Mouse (Mus musculus) gastrocnemius, adult 8-10 months (tissue): ENCODE data around the gene Chac2. TPM values are rescaled to one million over a fixed set of nuclear protein-coding genes. Genes with fewer than 3 reads are reported as not detected.
"Not testable (repeated sequence)": the region's sequence is repeated elsewhere in the genome, so short reads cannot be mapped to it uniquely, and the experiment has no call there.

Experiments
- DNase-seq, 2 experiments: peaks; one replicate each; pipeline ENCODE4 v3.0.0; 2022; ENCODE audit warnings: low spot score in 2 of 2
- total RNA-seq, 4 experiments: library from RNA; stranded (reverse); gene quantifications; 2 replicates each; pipeline ENCODE4 v1.2.4; 2022

Gene Chac2
- 10 to 100 TPM; 19.1 to 23.2 (median 21.2) TPM for total RNA-seq

GRCm38 (mm10) chr11:30985877-30986624 lies at the start of gene Chac2:
TSS of gene Chac2 (minus strand) at chr11:30986350.
- peak; percentile 77 to 87 for DNase-seq

GRCm38 (mm10) chr11:31034958-31035357 lies 48.8 kb upstream of the Chac2 start:
- DNase-seq: no peak

DNA sequence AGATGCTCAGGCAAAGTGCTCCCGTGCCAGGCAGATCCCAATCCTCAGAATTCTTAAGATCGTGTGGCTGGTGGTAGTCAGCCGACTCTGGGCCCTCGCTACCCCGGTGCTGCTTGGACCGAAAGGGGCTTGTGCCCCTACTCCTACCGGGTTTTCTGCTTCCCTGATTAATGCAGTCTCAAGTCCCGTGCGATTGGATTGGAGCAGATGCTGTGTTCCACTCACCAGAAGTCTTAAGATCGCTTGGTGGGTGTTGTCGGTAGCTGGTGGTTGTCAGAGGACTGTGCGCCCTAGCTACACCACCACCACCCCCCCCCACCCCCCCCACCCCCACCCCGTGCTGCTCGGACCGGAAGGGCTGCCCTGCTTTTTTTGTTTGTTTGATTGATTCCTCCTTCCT lies 31.3 kb upstream of the Chac2 start:
- DNase-seq: not testable (repeated sequence)

GRCm38 (mm10) chr11:31009668-31010067 lies 23.5 kb upstream of the Chac2 start:
- not testable (repeated sequence) for DNase-seq

GRCm38 (mm10) chr11:31001169-31001908 lies 15.2 kb upstream of the Chac2 start:
- no peak for DNase-seq

- no peak for DNase-seq
These were observed 13.9 kb upstream of the Chac2 start for GRCm38 (mm10) chr11:31000028-31000427.

- DNase-seq: no peak
These were observed 12.6 kb upstream of the Chac2 start for GRCm38 (mm10) chr11:30998704-30999103.

DNA sequence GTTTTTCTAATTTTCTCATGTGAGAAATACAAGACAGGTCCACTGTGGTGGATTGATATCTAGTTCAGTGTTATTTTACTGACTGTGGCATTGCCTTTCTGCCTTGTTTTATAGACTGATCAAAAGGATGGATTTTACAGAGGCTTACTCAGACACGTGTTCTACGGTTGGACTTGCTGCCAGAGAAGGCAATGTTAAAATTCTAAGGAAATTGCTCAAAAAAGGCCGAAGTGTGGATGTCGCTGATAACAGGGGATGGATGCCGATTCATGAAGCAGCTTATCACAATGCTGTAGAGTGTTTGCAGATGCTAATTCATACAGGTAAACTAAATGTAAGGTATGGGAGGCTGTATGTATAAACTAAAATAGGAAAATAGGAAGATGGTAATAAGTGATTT lies 12.0 kb upstream of the Chac2 start:
- no peak for DNase-seq

DNA sequence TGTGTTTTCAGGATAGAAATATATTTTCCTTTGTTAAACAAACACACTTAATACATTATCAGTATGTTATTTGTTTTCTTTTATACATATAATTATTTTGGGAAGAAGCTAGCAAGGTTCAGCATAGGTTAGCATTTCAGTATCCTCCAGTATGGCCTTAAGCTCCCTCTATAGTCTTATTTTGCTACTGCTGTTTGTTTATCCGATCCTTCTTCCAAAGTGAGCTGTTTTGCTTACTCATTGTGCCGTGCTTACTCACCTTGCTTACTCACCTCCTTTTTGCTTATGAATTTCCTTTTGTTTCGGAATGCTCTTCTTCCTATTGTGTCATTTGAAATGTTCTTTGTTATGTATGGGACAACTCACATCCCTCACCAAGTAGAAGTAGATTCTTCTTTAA lies 10.5 kb upstream of the Chac2 start:
- DNase-seq: no peak

GRCm38 (mm10) chr11:30986625-30987017 lies 471 bp upstream of the Chac2 start:
- DNase-seq: no peak

- no peak for DNase-seq
These were observed 913 bp downstream of the Chac2 start for GRCm38 (mm10) chr11:30985237-30985636.

- DNase-seq: peak; percentile 60 to 79
These were observed 31.8 kb downstream of the Chac2 start, which contains the start of gene Erlec1 for GRCm38 (mm10) chr11:30954279-30954725. TSS of gene Erlec1 (minus strand) at chr11:30954335.

DNA sequence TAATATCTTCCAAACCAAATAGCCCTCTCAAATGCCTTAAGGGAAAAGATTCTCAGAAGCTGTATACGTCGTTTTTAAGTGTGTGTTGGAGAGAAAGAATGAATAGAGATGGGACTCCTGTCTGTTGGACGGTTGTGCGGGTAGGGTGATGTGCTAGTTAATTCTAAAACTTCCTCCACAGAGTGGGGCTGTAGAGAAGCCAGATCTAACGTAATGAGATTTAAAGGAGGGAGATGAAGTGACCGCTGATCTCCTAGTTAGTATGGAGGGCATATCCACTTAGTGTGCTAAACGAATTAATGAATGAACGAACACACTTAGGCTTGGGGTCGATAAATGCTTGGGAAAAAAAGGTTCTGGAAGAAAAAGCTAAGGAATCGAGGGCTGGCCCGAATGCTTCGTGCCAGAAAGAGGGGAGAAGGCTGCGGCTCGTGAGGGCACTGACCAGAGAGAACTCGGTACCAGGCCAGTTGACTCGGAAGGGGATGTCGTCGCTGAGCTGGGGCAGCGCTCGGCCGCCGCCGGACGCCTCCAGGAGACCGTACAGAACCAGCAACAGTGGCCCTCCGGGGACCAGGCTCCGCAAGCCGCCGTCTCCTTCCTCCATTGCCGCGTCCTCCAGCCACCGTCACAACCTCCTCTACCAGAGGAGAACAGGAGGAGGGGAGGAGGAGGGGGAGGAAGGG lies 32.5 kb downstream of the Chac2 start:
- peak; percentile 9 to 18 for DNase-seq

DNA sequence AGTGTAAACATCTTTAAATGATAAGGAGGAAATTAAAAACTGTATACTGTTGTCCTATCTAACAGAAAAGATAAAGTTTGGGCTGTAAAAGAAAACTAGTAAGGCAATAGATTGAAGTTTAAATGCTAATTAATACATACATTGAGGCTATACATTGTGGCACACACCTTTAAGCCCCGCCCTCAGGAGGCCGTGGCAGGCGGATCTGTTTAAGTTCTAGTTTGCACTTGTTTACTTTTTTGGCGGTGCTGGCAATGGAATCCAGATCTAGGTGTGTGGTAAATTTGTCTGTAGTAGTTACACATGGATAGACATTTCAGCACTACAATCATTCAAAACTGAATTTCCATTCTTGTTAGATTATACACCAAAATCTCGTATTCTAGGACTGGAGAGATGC lies 33.3 kb downstream of the Chac2 start:
- no peak for DNase-seq

DNA sequence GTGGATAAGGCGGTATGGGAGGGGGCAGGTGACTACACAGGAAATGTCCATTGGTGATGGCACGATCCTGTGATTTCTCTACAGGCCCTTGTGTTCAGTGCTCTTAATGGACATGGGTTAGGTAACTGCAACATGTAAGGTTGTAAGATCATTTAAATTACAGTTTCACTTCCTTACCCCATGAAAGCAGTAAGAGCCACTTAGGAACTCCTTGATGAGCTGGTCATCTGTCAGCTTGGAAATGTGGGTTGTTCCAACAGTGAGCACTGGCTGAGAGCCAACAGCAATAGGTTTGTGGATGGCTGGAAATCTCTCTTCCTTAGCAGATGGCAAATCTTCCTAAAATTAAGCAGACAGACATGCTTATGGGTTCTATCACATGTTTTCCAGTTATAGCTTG lies 42.6 kb downstream of the Chac2 start:
- DNase-seq: no peak

GRCm38 (mm10) chr11:30928498-30928897 lies 57.7 kb downstream of the Chac2 start:
- DNase-seq: no peak

DNA sequence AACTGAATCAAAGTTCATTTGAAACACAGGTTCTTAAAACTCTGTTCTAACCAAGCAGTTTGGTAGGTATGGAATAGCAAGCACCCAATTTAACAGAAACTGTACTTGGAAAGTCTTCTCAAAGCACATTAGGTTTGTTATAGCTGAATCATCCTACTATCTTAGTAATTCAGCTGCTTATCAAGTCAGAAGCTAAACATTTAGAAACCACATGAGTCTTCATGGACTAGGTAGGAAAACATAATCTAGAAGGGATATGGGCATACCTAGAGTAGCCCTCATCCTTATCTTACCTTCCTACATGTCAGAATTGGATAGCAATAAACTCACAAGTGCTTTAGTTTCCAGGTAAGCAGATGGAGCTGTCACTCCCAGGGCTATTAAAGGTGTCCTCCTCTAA lies 58.1 kb downstream of the Chac2 start:
- no peak for DNase-seq

Other genes with a start within 250 kb of the Chac2 start
- gene Psme4, start 214.6 kb downstream of the Chac2 start, total RNA-seq: 100 to 1,000 TPM; 141 to 208 (median 169) TPM
- under 1 TPM; 0.13 to 0.24 (median 0.14) TPM for gene Gpr75, start 101.0 kb downstream of the Chac2 start, total RNA-seq
- gene Asb3, start 100.9 kb downstream of the Chac2 start, total RNA-seq: 1 to 10 TPM; 7.0 to 8.7 (median 8.4) TPM
- 10 to 100 TPM; 30.4 to 34.9 (median 32.4) TPM for gene Erlec1, start 32.0 kb downstream of the Chac2 start, total RNA-seq
- not detected for gene Gm17332, start 196.1 kb upstream of the Chac2 start, total RNA-seq